Mouse (Mus musculus): ENCODE results near the gene Adarb1. TPM values are rescaled to one million over a fixed set of nuclear protein-coding genes. Genes with fewer than 3 reads are reported as not detected.

The Adarb1 gene
- polyA plus RNA-seq, 1 experiment from 2014 or later = 19.5 TPM

DNA sequence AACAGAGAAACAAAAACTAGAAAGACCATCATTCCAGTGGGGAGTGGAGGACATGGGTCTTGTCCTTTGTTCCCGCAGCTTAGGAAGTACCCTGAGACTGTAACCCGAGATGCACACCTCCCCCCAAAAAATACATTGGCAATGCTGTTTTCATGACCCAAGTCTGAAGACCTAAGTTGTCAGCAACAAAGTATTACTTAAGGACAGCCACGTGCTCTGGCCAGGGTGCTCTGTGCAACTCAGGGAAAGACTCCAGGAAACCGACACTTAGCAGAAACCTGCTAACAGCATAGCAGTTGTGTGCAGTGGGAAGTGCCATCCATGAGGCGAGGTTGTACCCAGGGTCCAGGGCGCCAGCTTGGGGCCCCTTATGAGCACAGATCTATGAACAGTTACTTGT lies 22.2 kb upstream of the Adarb1 start:
- H3K27me3 ChIP-seq (ENCODE audit: control insufficient read depth, insufficient read depth, low read length) = no peaks in the 10 kb centered on the region
- no peak overlapping the region for H3K27ac ChIP-seq (ENCODE audit: low read depth, low read length)
- no peaks in the 10 kb centered on the region for H3K36me3 ChIP-seq (ENCODE audit: control insufficient read depth, insufficient read depth, low read length)
- no peak overlapping the region for H3K9ac ChIP-seq (replicated peaks; ENCODE audit: low read depth, low read length)
- no peak overlapping the region for H3K4me2 ChIP-seq (ENCODE audit: low read depth, low read length)
- 55% methylated on average over 6 of the region's 6 CpGs for WGBS
- H3K4me1 ChIP-seq (ENCODE audit: control insufficient read depth, insufficient read depth, low read length) = no peaks in the 10 kb centered on the region
- no peaks in the 10 kb centered on the region for H3K9me3 ChIP-seq (ENCODE audit: control insufficient read depth, low read length)
- H3K4me3 ChIP-seq (ENCODE audit: low read depth, low read length) = no peak overlapping the region
- ATAC-seq (ENCODE audit: low read depth) = no peak

DNA sequence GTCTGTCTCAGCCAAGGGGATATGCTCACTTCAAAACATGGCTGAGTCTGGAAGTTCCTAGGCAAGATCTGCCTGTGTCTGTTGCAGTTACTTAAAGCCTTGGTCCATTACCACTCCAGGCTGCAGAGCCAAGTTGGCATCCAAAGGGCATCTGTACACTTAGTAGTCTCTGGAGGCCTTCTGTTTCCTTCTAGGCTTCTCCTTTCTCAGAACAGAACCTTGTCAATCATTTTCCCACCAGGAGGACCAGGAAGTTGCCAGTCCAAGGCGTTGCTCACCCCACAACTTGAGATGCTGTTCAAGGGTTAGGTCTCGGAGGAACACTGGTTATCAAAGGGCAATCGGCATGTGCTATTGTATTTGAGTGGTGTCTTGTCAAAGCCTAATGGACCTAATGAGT lies 21.0 kb upstream of the Adarb1 start:
- no peak for ATAC-seq (ENCODE audit: low read depth)
- Histone ChIP-seq H3K36me3 (ENCODE audit: control insufficient read depth, insufficient read depth, low read length) (no peaks in the 10 kb centered on the region), H3K9me3 (ENCODE audit: control insufficient read depth, low read length) (no peaks in the 10 kb centered on the region), H3K4me1 (ENCODE audit: control insufficient read depth, insufficient read depth, low read length) (no peaks in the 10 kb centered on the region), H3K9ac (replicated peaks; ENCODE audit: low read depth, low read length) (no peak overlapping the region), H3K4me2 (ENCODE audit: low read depth, low read length) (no peak overlapping the region), H3K27me3 (ENCODE audit: control insufficient read depth, insufficient read depth, low read length) (no peaks in the 10 kb centered on the region), H3K27ac (ENCODE audit: low read depth, low read length) (no peak overlapping the region), H3K4me3 (ENCODE audit: low read depth, low read length) (no peak overlapping the region)
- WGBS = 40% methylated on average over 3 of the region's 3 CpGs

DNA sequence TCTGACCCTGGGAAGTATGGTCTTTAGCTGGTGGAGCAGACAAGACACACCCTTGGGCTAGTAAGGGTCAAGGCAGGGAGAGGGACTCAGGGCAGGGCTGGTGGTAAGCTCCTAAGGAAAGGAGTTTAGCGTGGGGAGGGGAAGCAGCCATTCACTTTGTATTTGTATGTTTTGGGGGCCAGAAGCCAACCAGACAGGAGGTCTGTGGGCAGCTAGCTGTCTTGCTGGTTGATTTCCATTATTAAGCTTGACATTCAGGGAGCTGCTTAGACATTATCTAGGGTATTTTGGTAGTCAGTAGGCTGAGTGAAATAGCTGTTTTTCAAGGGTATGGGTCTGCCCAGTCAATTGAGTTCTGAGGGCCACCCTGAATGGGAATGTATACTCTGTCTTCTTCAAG lies 20.0 kb upstream of the Adarb1 start:
- H3K4me1 ChIP-seq (ENCODE audit: control insufficient read depth, insufficient read depth, low read length) = no peaks in the 10 kb centered on the region
- 82% methylated on average over 1 of the region's 1 CpGs for WGBS
- no peaks in the 10 kb centered on the region for H3K36me3 ChIP-seq (ENCODE audit: control insufficient read depth, insufficient read depth, low read length)
- H3K4me2 ChIP-seq (ENCODE audit: low read depth, low read length) = no peak overlapping the region
- no peak overlapping the region for H3K27ac ChIP-seq (ENCODE audit: low read depth, low read length)
- no peak overlapping the region for H3K4me3 ChIP-seq (ENCODE audit: low read depth, low read length)
- no peak for ATAC-seq (ENCODE audit: low read depth)
- H3K9me3 ChIP-seq (ENCODE audit: control insufficient read depth, low read length) = no peaks in the 10 kb centered on the region
- H3K27me3 ChIP-seq (ENCODE audit: control insufficient read depth, insufficient read depth, low read length) = no peaks in the 10 kb centered on the region
- no peak overlapping the region for H3K9ac ChIP-seq (replicated peaks; ENCODE audit: low read depth, low read length)

- 67% methylated on average over 4 of the region's 4 CpGs for WGBS
- ATAC-seq (ENCODE audit: low read depth) = no peak
- H3K4me1 ChIP-seq (ENCODE audit: control insufficient read depth, insufficient read depth, low read length) = no peaks in the 10 kb centered on the region
- H3K9ac ChIP-seq (replicated peaks; ENCODE audit: low read depth, low read length) = no peak overlapping the region
- H3K27me3 ChIP-seq (ENCODE audit: control insufficient read depth, insufficient read depth, low read length) = no peaks in the 10 kb centered on the region
- no peak overlapping the region for H3K4me3 ChIP-seq (ENCODE audit: low read depth, low read length)
- H3K27ac ChIP-seq (ENCODE audit: low read depth, low read length) = no peak overlapping the region
- no peaks in the 10 kb centered on the region for H3K9me3 ChIP-seq (ENCODE audit: control insufficient read depth, low read length)
- H3K36me3 ChIP-seq (ENCODE audit: control insufficient read depth, insufficient read depth, low read length) = no peaks in the 10 kb centered on the region
- no peak overlapping the region for H3K4me2 ChIP-seq (ENCODE audit: low read depth, low read length)
Observed at GRCm38 (mm10) chr10:77435343-77435742, 17.3 kb upstream of the Adarb1 start.

DNA sequence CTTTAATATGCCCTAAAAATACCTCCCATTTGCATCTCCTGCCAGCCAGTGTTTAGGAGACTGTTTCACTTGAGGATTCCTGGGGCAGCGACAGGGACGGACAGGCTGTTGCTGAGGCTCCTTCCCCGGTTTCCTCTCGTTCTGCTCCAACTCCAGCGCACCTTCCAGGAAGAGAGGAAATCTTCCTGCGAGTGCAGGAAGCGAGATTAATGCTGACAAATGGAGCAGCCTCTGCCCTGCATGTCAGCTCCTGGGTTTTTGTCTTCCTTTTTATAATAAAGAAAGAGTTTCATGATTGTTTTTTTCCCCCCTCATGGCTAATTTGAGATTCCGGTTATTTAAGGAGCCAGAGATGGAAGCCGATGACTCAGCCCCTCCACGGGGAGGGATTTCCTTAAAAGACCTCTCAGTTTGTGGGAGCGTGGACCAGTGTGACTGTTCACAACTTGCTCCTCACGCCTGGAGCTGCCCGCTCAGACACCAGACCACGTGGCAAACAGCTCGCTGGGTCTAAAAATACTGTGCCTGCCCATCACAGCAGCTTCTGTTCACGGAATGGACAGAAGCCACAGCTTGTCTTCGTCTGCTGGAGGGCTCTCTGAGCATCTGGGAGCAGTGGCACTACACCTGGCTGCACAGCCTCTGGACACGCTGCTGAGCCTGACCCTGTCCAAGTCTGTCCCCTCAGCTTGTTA lies 16.5 kb upstream of the Adarb1 start:
- no peaks in the 10 kb centered on the region for H3K36me3 ChIP-seq (ENCODE audit: control insufficient read depth, insufficient read depth, low read length)
- no peak for ATAC-seq (ENCODE audit: low read depth)
- H3K4me3 ChIP-seq (ENCODE audit: low read depth, low read length) = no peak overlapping the region
- WGBS = 45% methylated on average over 18 of the region's 18 CpGs
- H3K9me3 ChIP-seq (ENCODE audit: control insufficient read depth, low read length) = no peaks in the 10 kb centered on the region
- no peak overlapping the region; the same call in none of the 2 replicates for H3K4me2 ChIP-seq (ENCODE audit: low read depth, low read length)
- no peaks in the 10 kb centered on the region for H3K4me1 ChIP-seq (ENCODE audit: control insufficient read depth, insufficient read depth, low read length)
- H3K27ac ChIP-seq (ENCODE audit: low read depth, low read length) = no peak overlapping the region
- no peaks in the 10 kb centered on the region for H3K27me3 ChIP-seq (ENCODE audit: control insufficient read depth, insufficient read depth, low read length)
- no peak overlapping the region for H3K9ac ChIP-seq (replicated peaks; ENCODE audit: low read depth, low read length)

GRCm38 (mm10) chr10:77434076-77434456 lies 16.0 kb upstream of the Adarb1 start:
- Histone ChIP-seq H3K27me3 (ENCODE audit: control insufficient read depth, insufficient read depth, low read length) (no peaks in the 10 kb centered on the region), H3K4me1 (ENCODE audit: control insufficient read depth, insufficient read depth, low read length) (no peaks in the 10 kb centered on the region), H3K9me3 (ENCODE audit: control insufficient read depth, low read length) (no peaks in the 10 kb centered on the region), H3K27ac (ENCODE audit: low read depth, low read length) (no peak overlapping the region), H3K36me3 (ENCODE audit: control insufficient read depth, insufficient read depth, low read length) (no peaks in the 10 kb centered on the region), H3K4me3 (ENCODE audit: low read depth, low read length) (no peak overlapping the region), H3K9ac (replicated peaks; ENCODE audit: low read depth, low read length) (no peak overlapping the region), H3K4me2 (ENCODE audit: low read depth, low read length) (no peak overlapping the region; the same call in 1 of the 2 replicates)
- WGBS = 28% methylated on average over 4 of the region's 4 CpGs
- no peak for ATAC-seq (ENCODE audit: low read depth)

DNA sequence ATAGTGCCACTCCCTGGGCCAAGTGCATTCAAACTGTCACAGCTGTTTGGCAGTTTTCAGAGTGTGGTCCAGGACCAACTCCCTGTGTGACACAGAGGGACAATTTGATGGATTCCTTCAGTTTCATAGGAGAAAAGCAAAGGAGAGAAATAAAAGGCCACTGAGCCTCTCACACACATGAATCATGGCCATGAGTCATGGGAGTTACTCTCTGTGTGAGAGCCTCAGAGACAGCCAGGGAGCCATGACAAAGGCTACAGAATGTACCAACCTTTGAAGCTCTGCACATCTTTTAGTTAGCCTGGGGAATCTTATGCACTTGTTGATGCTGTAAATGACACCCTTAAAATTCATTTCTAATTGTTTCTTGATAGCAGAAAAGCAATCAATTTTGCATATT lies 12.7 kb upstream of the Adarb1 start:
- Histone ChIP-seq H3K27ac (ENCODE audit: low read depth, low read length) (no peak overlapping the region), H3K9ac (replicated peaks; ENCODE audit: low read depth, low read length) (no peak overlapping the region), H3K4me3 (ENCODE audit: low read depth, low read length) (no peak overlapping the region), H3K27me3 (ENCODE audit: control insufficient read depth, insufficient read depth, low read length) (no peaks in the 10 kb centered on the region), H3K4me1 (ENCODE audit: control insufficient read depth, insufficient read depth, low read length) (no peaks in the 10 kb centered on the region), H3K36me3 (ENCODE audit: control insufficient read depth, insufficient read depth, low read length) (no peaks in the 10 kb centered on the region), H3K4me2 (ENCODE audit: low read depth, low read length) (no peak overlapping the region), H3K9me3 (ENCODE audit: control insufficient read depth, low read length) (no peaks in the 10 kb centered on the region)
- ATAC-seq (ENCODE audit: low read depth) = no peak

- Histone ChIP-seq H3K9ac (replicated peaks; ENCODE audit: low read depth, low read length) (no peak overlapping the region), H3K27me3 (ENCODE audit: control insufficient read depth, insufficient read depth, low read length) (no peaks in the 10 kb centered on the region), H3K9me3 (ENCODE audit: control insufficient read depth, low read length) (no peaks in the 10 kb centered on the region), H3K4me3 (ENCODE audit: low read depth, low read length) (no peak overlapping the region), H3K36me3 (ENCODE audit: control insufficient read depth, insufficient read depth, low read length) (no peaks in the 10 kb centered on the region), H3K4me2 (ENCODE audit: low read depth, low read length) (no peak overlapping the region), H3K4me1 (ENCODE audit: control insufficient read depth, insufficient read depth, low read length) (no peaks in the 10 kb centered on the region), H3K27ac (ENCODE audit: low read depth, low read length) (no peak overlapping the region)
- 90% methylated on average over 5 of the region's 5 CpGs for WGBS
- no peak for ATAC-seq (ENCODE audit: low read depth)
Observed at GRCm38 (mm10) chr10:77429921-77430320, 11.9 kb upstream of the Adarb1 start.

GRCm38 (mm10) chr10:77427610-77428009 lies 9.5 kb upstream of the Adarb1 start:
- H3K4me1 ChIP-seq (ENCODE audit: control insufficient read depth, insufficient read depth, low read length) = no peaks in the 10 kb centered on the region
- no peaks in the 10 kb centered on the region for H3K9me3 ChIP-seq (ENCODE audit: control insufficient read depth, low read length)
- no peak overlapping the region for H3K27ac ChIP-seq (ENCODE audit: low read depth, low read length)
- H3K4me3 ChIP-seq (ENCODE audit: low read depth, low read length) = no peak overlapping the region
- H3K27me3 ChIP-seq (ENCODE audit: control insufficient read depth, insufficient read depth, low read length) = no peaks in the 10 kb centered on the region
- H3K9ac ChIP-seq (replicated peaks; ENCODE audit: low read depth, low read length) = no peak overlapping the region
- no peak for ATAC-seq (ENCODE audit: low read depth)
- no peak overlapping the region for H3K4me2 ChIP-seq (ENCODE audit: low read depth, low read length)
- 58% methylated on average over 2 of the region's 2 CpGs for WGBS
- H3K36me3 ChIP-seq (ENCODE audit: control insufficient read depth, insufficient read depth, low read length) = no peaks in the 10 kb centered on the region
